Mouse (Mus musculus) heart, adult 2 months (tissue): Measurements from ENCODE around the gene Ikbke.

Source experiments
- CTCF ChIP-seq: fragments of 200-600 bp; IDR thresholded peaks from 2 replicates; pipeline ENCODE4 v1.8.1; 2022; ENCODE audit warnings: antibody characterized with exemption, mild to moderate bottlenecking, moderate library complexity
- EP300 ChIP-seq: fragments of 200-500 bp; IDR thresholded peaks from 2 replicates; pipeline ENCODE4 v1.6.1; 2011; ENCODE audit warnings: low read depth, low read length, control low read depth; ENCODE audit not compliant: insufficient read depth
- POLR2A ChIP-seq: fragments of 200-500 bp; IDR thresholded peaks from 2 replicates; pipeline ENCODE4 v1.6.1; 2011; ENCODE audit warnings: mild to moderate bottlenecking, low read depth, low read length, control low read depth; ENCODE audit not compliant: insufficient read depth

DNA sequence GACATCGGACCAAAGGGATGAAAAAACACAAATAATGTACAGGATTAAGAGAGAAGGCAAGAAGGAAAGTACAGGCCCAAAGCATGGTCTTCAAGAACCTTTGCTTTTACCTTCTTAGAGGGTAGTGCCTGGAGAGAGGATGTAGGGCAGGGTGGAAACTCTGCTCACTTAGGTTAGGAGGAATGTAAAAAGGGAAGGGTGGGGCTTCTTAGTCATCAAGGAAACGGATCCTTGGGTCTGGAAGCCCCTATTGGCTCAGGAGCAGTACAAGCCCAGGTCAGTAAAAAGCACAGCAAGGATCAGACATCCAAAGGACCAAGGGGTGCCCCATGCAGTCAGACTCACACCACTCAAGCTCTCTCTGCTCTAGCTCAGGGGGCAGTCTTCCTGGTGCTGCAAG, 7.9 kb upstream of the Ikbke start:
- no peak for TF ChIP-seq CTCF
- TF ChIP-seq POLR2A, result no peak
- no peak for TF ChIP-seq EP300
